Mouse (Mus musculus) neural tube, embryonic 13.5 days (tissue): ENCODE results near the gene Nabp2. TPM values are rescaled to one million over a fixed set of nuclear protein-coding genes. Genes with fewer than 3 reads are reported as not detected.
A peak's percentile ranks its signal among the peaks of the same experiment; 100 is the strongest.

Experiments used
- ATAC-seq: fragments of 200-750 bp; cut with Nextera tagmentation; 2 replicates; pipeline ENCODE4 v1.8.0; 2017; ENCODE audit warnings: low read depth, mild to moderate bottlenecking, moderate TSS enrichment, moderate library complexity
- H3K27ac ChIP-seq: fragments of 300-500 bp; sonication (generic); replicated peaks from 2 replicates; pipeline ENCODE4 v1.5.1; 2015; ENCODE audit warnings: moderate library complexity, mild to moderate bottlenecking, inconsistent platforms
- H3K27me3 ChIP-seq: fragments of 300-500 bp; sonication (generic); 2 replicates; pipeline ENCODE4 v1.6.1; 2015; ENCODE audit warnings: mild to moderate bottlenecking, inconsistent platforms
- H3K36me3 ChIP-seq: fragments of 300-500 bp; sonication (generic); 2 replicates; pipeline ENCODE4 v1.6.1; 2015; ENCODE audit warnings: mild to moderate bottlenecking, inconsistent platforms
- H3K4me1 ChIP-seq: fragments of 300-500 bp; sonication (generic); replicated peaks from 2 replicates; pipeline ENCODE4 v1.6.1; 2015; ENCODE audit warnings: inconsistent platforms
- H3K4me2 ChIP-seq: fragments of 300-500 bp; sonication (generic); 2 replicates; pipeline ENCODE4 v1.6.1; 2015; ENCODE audit warnings: inconsistent platforms, mild to moderate bottlenecking, moderate library complexity
- H3K4me3 ChIP-seq: fragments of 300-500 bp; sonication (generic); 2 replicates; pipeline ENCODE4 v1.5.1; 2015; ENCODE audit warnings: mild to moderate bottlenecking, inconsistent platforms
- H3K9ac ChIP-seq: fragments of 300-500 bp; sonication (generic); 2 replicates; pipeline ENCODE4 v1.6.1; 2015; ENCODE audit warnings: moderate library complexity, mild to moderate bottlenecking, inconsistent platforms
- H3K9me3 ChIP-seq: fragments of 300-500 bp; sonication (generic); 2 replicates; pipeline ENCODE4 v1.6.1; 2016; ENCODE audit warnings: inconsistent platforms
- WGBS: fragments of 180-500 bp; shearing (Covaris S2); methylation state at CpG from one replicate; pipeline ENCODE4 v1.1.7; 2015; 5-methylcytosine and 5-hydroxymethylcytosine counted together
- polyA plus RNA-seq: library from polyadenylated mRNA; unstranded; fragments of >200 nt; fragmentation: Nextera tagmentation; extraction: Ambion mirVana; gene quantifications from 2 replicates; pipeline ENCODE4 v1.2.1, GENCODE M21; 2015

Nabp2 gene
- polyA plus RNA-seq, 1 experiment from 2014 or later, result 124 TPM

GRCm38 (mm10) chr10:128424604-128425003 lies 13.3 kb upstream of the Nabp2 start:
- no peak overlapping the region for H3K4me2 ChIP-seq
- WGBS, result 75% methylated on average over 7 of the region's 7 CpGs
- no peak overlapping the region for H3K27ac ChIP-seq
- no peaks in the 10 kb centered on the region for H3K4me1 ChIP-seq
- no peak overlapping the region for H3K4me3 ChIP-seq
- no peak overlapping the region for H3K9ac ChIP-seq
- H3K27me3 ChIP-seq, result no peaks in the 10 kb centered on the region
- H3K9me3 ChIP-seq, result no peaks in the 10 kb centered on the region
- ATAC-seq, result no peak
- H3K36me3 ChIP-seq, result peaks cover 85% of the 10 kb centered on the region

DNA sequence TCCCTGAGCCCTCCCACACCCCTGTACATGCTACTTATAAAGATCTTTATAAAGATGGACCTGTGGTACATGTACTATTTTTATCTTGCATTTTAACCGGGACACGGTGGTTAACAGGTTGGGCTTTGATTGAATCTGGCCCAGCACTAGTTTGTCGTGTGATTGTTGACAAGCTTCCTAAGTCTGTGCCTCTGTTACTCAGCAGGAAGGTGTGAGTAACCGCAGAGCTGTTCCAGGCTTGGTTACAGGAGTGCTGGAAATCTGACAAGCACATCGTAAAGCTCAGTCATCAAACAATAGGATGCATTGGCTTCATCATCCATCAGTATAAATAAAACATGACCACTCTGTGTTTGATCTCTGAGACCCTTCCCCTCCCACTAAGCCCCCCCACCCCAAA lies 11.1 kb upstream of the Nabp2 start:
- H3K4me2 ChIP-seq, result no peak overlapping the region
- no peaks in the 10 kb centered on the region for H3K4me1 ChIP-seq
- H3K9ac ChIP-seq, result no peak overlapping the region
- H3K36me3 ChIP-seq, result peaks cover 89% of the 10 kb centered on the region
- WGBS, result 80% methylated on average over 5 of the region's 5 CpGs
- no peaks in the 10 kb centered on the region for H3K9me3 ChIP-seq
- ATAC-seq, result no peak
- H3K4me3 ChIP-seq, result no peak overlapping the region
- H3K27ac ChIP-seq, result no peak overlapping the region
- H3K27me3 ChIP-seq, result no peaks in the 10 kb centered on the region

- Histone ChIP-seq H3K4me2 (no peak overlapping the region), H3K27ac (no peak overlapping the region), H3K27me3 (no peaks in the 10 kb centered on the region), H3K4me1 (peaks cover 45% of the 10 kb centered on the region), H3K9ac (no peak overlapping the region), H3K4me3 (no peak overlapping the region), H3K36me3 (peaks cover 59% of the 10 kb centered on the region), H3K9me3 (no peaks in the 10 kb centered on the region)
- WGBS, result 94% methylated on average over 5 of the region's 5 CpGs
- ATAC-seq, result no peak
Observed at GRCm38 (mm10) chr10:128414848-128415247, 3.6 kb upstream of the Nabp2 start.

- Histone ChIP-seq H3K27me3 (no peaks in the 10 kb centered on the region), H3K9me3 (no peaks in the 10 kb centered on the region), H3K4me2 (peak overlapping the region; percentile 90), H3K4me3 (peak overlapping the region; percentile 92), H3K4me1 (peaks cover 54% of the 10 kb centered on the region), H3K9ac (peak overlapping the region; percentile 93), H3K27ac (no peak overlapping the region), H3K36me3 (peaks cover 45% of the 10 kb centered on the region)
- no peak for ATAC-seq
- 75% methylated on average over 1 of the region's 1 CpGs for WGBS
Observed at GRCm38 (mm10) chr10:128413076-128413475, 1.8 kb upstream of the Nabp2 start.

GRCm38 (mm10) chr10:128412558-128412957 lies 1.3 kb upstream of the Nabp2 start:
- Histone ChIP-seq H3K9me3 (no peaks in the 10 kb centered on the region), H3K36me3 (peaks cover 45% of the 10 kb centered on the region), H3K9ac (peak overlapping the region; percentile 93), H3K27ac (peak overlapping the region; percentile 97), H3K4me2 (peak overlapping the region; percentile 90), H3K4me3 (peak overlapping the region; percentile 92), H3K27me3 (no peaks in the 10 kb centered on the region), H3K4me1 (peaks cover 57% of the 10 kb centered on the region)
- ATAC-seq, result no peak
- 58% methylated on average over 1 of the region's 1 CpGs for WGBS

DNA sequence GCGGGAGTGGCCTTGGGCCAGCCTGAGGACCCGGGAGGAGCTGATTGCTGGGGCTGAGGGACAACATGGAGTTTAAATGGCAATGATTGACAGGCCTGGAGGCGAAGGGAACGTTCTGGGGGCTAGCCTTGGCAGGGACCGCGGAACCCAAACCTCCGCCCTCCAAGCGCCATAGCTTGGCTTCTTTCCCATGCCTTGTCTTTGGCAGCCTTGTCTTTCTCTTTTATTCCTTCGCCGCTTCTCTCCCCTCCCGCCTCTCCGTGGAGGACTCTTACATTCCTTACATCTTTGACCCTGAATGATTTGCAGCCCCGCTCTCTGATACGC lies 726 bp upstream of the Nabp2 start:
- Histone ChIP-seq H3K4me2 (peak overlapping the region; percentile 90), H3K4me1 (peaks cover 57% of the 10 kb centered on the region), H3K9ac (peak overlapping the region; percentile 93), H3K36me3 (peaks cover 42% of the 10 kb centered on the region), H3K27ac (peak overlapping the region; percentile 97), H3K4me3 (peak overlapping the region; percentile 92), H3K9me3 (no peaks in the 10 kb centered on the region), H3K27me3 (no peaks in the 10 kb centered on the region)
- ATAC-seq, result no peak
- WGBS, result under 1% methylated on average over 14 of the region's 14 CpGs

DNA sequence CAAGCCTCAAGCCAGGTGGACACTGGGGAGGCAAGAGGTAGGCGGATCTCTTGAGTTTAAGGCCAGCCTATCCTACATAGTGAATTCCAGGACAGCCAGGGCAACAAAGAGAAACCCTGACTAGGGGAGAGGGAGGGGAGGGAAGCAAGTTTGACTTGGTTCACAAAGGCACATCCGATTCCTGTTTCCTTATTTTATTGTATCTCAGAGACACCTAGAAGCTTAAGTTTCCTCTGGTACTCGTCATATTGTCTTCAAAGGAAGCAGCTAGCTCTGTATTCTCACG lies 789 bp downstream of the Nabp2 start:
- WGBS, result 22% methylated on average over 4 of the region's 4 CpGs
- no peaks in the 10 kb centered on the region for H3K27me3 ChIP-seq
- H3K9me3 ChIP-seq, result no peaks in the 10 kb centered on the region
- H3K36me3 ChIP-seq, result peaks cover 38% of the 10 kb centered on the region
- H3K9ac ChIP-seq, result peak overlapping the region; percentile 93
- H3K27ac ChIP-seq, result peak overlapping the region; percentile 97
- peaks cover 57% of the 10 kb centered on the region for H3K4me1 ChIP-seq
- no peak for ATAC-seq
- H3K4me2 ChIP-seq, result peak overlapping the region; percentile 90
- H3K4me3 ChIP-seq, result peak overlapping the region; percentile 92

GRCm38 (mm10) chr10:128409692-128410559 lies 1.4 kb downstream of the Nabp2 start:
- peak; percentile 90 for ATAC-seq
- H3K27me3 ChIP-seq, result no peaks in the 10 kb centered on the region
- peak overlapping the region; percentile 93 for H3K9ac ChIP-seq
- no peaks in the 10 kb centered on the region for H3K9me3 ChIP-seq
- WGBS, result 5% methylated on average over 36 of the region's 36 CpGs
- H3K36me3 ChIP-seq, result peaks cover 33% of the 10 kb centered on the region
- H3K4me1 ChIP-seq, result peaks cover 54% of the 10 kb centered on the region
- peak overlapping the region; percentile 90 for H3K4me2 ChIP-seq
- H3K4me3 ChIP-seq, result peak overlapping the region; percentile 92
- H3K27ac ChIP-seq, result peak overlapping the region; percentile 97

GRCm38 (mm10) chr10:128408591-128409535 lies 2.4 kb downstream of the Nabp2 start:
- peak overlapping the region; percentile 86 for H3K9ac ChIP-seq
- H3K4me2 ChIP-seq, result peak overlapping the region; percentile 83
- H3K9me3 ChIP-seq, result no peaks in the 10 kb centered on the region
- ATAC-seq, result peak; percentile 49
- H3K4me1 ChIP-seq, result peaks cover 44% of the 10 kb centered on the region
- H3K4me3 ChIP-seq, result peak overlapping the region; percentile 92
- peak overlapping the region; percentile 90 for H3K27ac ChIP-seq
- WGBS, result 18% methylated on average over 35 of the region's 35 CpGs
- H3K27me3 ChIP-seq, result no peaks in the 10 kb centered on the region
- peaks cover 30% of the 10 kb centered on the region for H3K36me3 ChIP-seq

GRCm38 (mm10) chr10:128403931-128404330 lies 7.4 kb downstream of the Nabp2 start:
- ATAC-seq, result no peak
- Histone ChIP-seq H3K27ac (no peak overlapping the region), H3K4me3 (no peak overlapping the region), H3K4me2 (no peak overlapping the region), H3K27me3 (no peaks in the 10 kb centered on the region), H3K4me1 (peaks cover 12% of the 10 kb centered on the region), H3K9ac (no peak overlapping the region), H3K36me3 (peaks cover 41% of the 10 kb centered on the region), H3K9me3 (no peaks in the 10 kb centered on the region)
- 88% methylated on average over 7 of the region's 7 CpGs for WGBS

GRCm38 (mm10) chr10:128401638-128402037 lies 9.7 kb downstream of the Nabp2 start:
- Histone ChIP-seq H3K9ac (no peak overlapping the region), H3K36me3 (peaks cover 37% of the 10 kb centered on the region), H3K27me3 (no peaks in the 10 kb centered on the region), H3K9me3 (no peaks in the 10 kb centered on the region), H3K4me3 (no peak overlapping the region), H3K27ac (no peak overlapping the region), H3K4me2 (no peak overlapping the region), H3K4me1 (peaks cover 8% of the 10 kb centered on the region; the same call in 1 of the 2 replicates)
- WGBS, result 75% methylated on average over 9 of the region's 9 CpGs
- ATAC-seq, result no peak

DNA sequence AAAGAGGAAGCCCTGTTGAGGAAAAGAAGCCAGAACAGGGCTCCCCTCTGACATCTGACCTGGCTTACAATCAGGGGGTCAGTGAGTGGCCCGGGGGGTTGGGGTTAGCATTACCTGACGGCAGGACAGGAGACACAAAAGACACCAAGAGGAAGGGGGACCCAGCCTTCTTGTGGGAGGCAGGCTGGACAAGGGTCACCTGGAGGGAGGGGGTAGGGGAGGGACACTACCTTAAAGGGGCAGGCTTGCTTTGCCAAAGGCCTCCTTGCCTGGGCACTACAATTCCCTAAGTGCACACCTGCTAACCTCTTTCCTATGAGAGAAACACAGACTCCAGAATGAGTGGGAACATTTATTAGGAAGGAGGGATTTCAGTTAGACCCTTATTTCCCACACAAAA lies 10.2 kb downstream of the Nabp2 start, which contains the start of gene Slc39a5:
Slc39a5 (minus strand) TSS at position 174 of the 400 bp plus-strand sequence.
- no peak within 1 kb of the TSS for H3K27ac ChIP-seq
- WGBS, result 18% methylated on average over 2 of the region's 2 CpGs
- no peaks in the 10 kb centered on the region for H3K9me3 ChIP-seq
- H3K4me3 ChIP-seq, result no peak within 1 kb of the TSS
- H3K9ac ChIP-seq, result no peak within 1 kb of the TSS
- H3K36me3 ChIP-seq, result peaks cover 37% of the 10 kb centered on the region
- H3K27me3 ChIP-seq, result no peaks in the 10 kb centered on the region
- no peak within 1 kb of the TSS for H3K4me2 ChIP-seq
- no peak for ATAC-seq
- peaks cover 8% of the 10 kb centered on the region; the same call in 1 of the 2 replicates for H3K4me1 ChIP-seq
